Mouse (Mus musculus): Measurements from ENCODE around the gene Ctsl.

- TF ChIP-seq CTCF (conservative IDR thresholded peaks at IDR 0.05; ENCODE audit: low read length): no peak
- no peak for TF ChIP-seq NANOG (IDR thresholded peaks at IDR 0.05; ENCODE audit: borderline replicate concordance, low read length)
- no peak for TF ChIP-seq POU5F1 (IDR thresholded peaks at IDR 0.05; ENCODE audit: borderline replicate concordance, low read length)
These were observed 32.3 kb upstream of the Ctsl start for GRCm38 (mm10) chr13:64402951-64403460.

Measured in E14TG2a.4 (cell line).